Mouse (Mus musculus) cerebellum, postnatal 14 days (tissue): ENCODE results near the gene Susd2.

Source experiments
- DNase-seq, 2 experiments: peaks; one replicate each; pipeline ENCODE4 v3.0.0; 2021; ENCODE audit warnings: mixed read lengths in 2 of 2

The Susd2 gene

GRCm38 (mm10) chr10:75654053-75654452 lies 10.2 kb upstream of the Susd2 start:
- no peak for DNase-seq

- no peak for DNase-seq
Measured at GRCm38 (mm10) chr10:75651381-75652068, 7.7 kb upstream of the Susd2 start.

- no peak for DNase-seq
Measured at GRCm38 (mm10) chr10:75650306-75650902, 6.6 kb upstream of the Susd2 start.

- DNase-seq, result no peak
Measured at GRCm38 (mm10) chr10:75649406-75649995, 5.7 kb upstream of the Susd2 start.

GRCm38 (mm10) chr10:75649001-75649400 lies 5.2 kb upstream of the Susd2 start:
- DNase-seq, result no peak

GRCm38 (mm10) chr10:75648091-75648490 lies 4.3 kb upstream of the Susd2 start:
- no peak for DNase-seq

- DNase-seq, result peak; percentile 75 to 80
Measured at GRCm38 (mm10) chr10:75647362-75647761, 3.6 kb upstream of the Susd2 start.

- peak in 1 of 2 experiments; percentile 57 for DNase-seq
Measured at GRCm38 (mm10) chr10:75646406-75646805, 2.6 kb upstream of the Susd2 start.

- no peak for DNase-seq
Measured at GRCm38 (mm10) chr10:75645616-75646015, 1.8 kb upstream of the Susd2 start.

GRCm38 (mm10) chr10:75642891-75643290 lies 917 bp downstream of the Susd2 start:
- no peak for DNase-seq

GRCm38 (mm10) chr10:75642436-75642835 lies 1.4 kb downstream of the Susd2 start:
- DNase-seq, result peak; percentile 18 to 24

- DNase-seq, result peak; percentile 10 to 14
Measured at GRCm38 (mm10) chr10:75641721-75642222, 2.0 kb downstream of the Susd2 start.

GRCm38 (mm10) chr10:75637711-75638110 lies 6.1 kb downstream of the Susd2 start:
- DNase-seq, result peak in 1 of 2 experiments; percentile 7

- DNase-seq, result no peak
Measured at GRCm38 (mm10) chr10:75636084-75636786, 7.6 kb downstream of the Susd2 start.

- peak; percentile 96 to 97 for DNase-seq
Measured at GRCm38 (mm10) chr10:75635693-75636055, 8.1 kb downstream of the Susd2 start.

- peak in 1 of 2 experiments; percentile 9 for DNase-seq
Measured at GRCm38 (mm10) chr10:75635019-75635692, 8.7 kb downstream of the Susd2 start.

- DNase-seq, result peak in 1 of 2 experiments; percentile 7
Measured at GRCm38 (mm10) chr10:75634610-75635009, 9.2 kb downstream of the Susd2 start.

- DNase-seq, result peak in 1 of 2 experiments; percentile 7
Measured at GRCm38 (mm10) chr10:75633576-75634139, 10.2 kb downstream of the Susd2 start.

- DNase-seq, result no peak
Measured at GRCm38 (mm10) chr10:75633048-75633447, 10.8 kb downstream of the Susd2 start.

GRCm38 (mm10) chr10:75632633-75633032 lies 11.2 kb downstream of the Susd2 start:
- DNase-seq, result peak in 1 of 2 experiments; percentile 12

GRCm38 (mm10) chr10:75627490-75627889 lies 16.3 kb downstream of the Susd2 start:
- DNase-seq, result no peak

GRCm38 (mm10) chr10:75626991-75627390 lies 16.8 kb downstream of the Susd2 start:
- no peak for DNase-seq
